Mouse (Mus musculus) stomach, embryonic 15.5 days (tissue): ENCODE measurements around the gene Gm17660. TPM values are rescaled to one million over a fixed set of nuclear protein-coding genes. Genes with fewer than 3 reads are reported as not detected.
A peak's percentile ranks its signal among the peaks of the same experiment; 100 is the strongest.

Experiments
- ATAC-seq: fragments of 200-750 bp; cut with Nextera tagmentation; 2 replicates; pipeline ENCODE4 v1.8.0; 2017; ENCODE audit warnings: low read depth, moderate number of reproducible peaks, moderate TSS enrichment; ENCODE audit not compliant: insufficient read depth, low FRiP score
- H3K27ac ChIP-seq: fragments of 300-500 bp; sonication (generic); 2 replicates; pipeline ENCODE4 v1.5.1; 2015; ENCODE audit warnings: mild to moderate bottlenecking, inconsistent platforms
- H3K27me3 ChIP-seq: fragments of 300-500 bp; sonication (generic); replicated peaks from 2 replicates; pipeline ENCODE4 v1.6.1; 2015; ENCODE audit warnings: inconsistent platforms
- H3K36me3 ChIP-seq: fragments of 300-500 bp; sonication (generic); 2 replicates; pipeline ENCODE4 v1.6.1; 2015; ENCODE audit warnings: inconsistent platforms
- H3K4me1 ChIP-seq: fragments of 300-500 bp; sonication (generic); 2 replicates; pipeline ENCODE4 v1.6.1; 2015; ENCODE audit warnings: inconsistent platforms
- H3K4me2 ChIP-seq: fragments of 300-500 bp; sonication (generic); 2 replicates; pipeline ENCODE4 v1.6.1; 2015; ENCODE audit warnings: mild to moderate bottlenecking, inconsistent platforms
- H3K4me3 ChIP-seq: fragments of 300-500 bp; sonication (generic); replicated peaks from 2 replicates; pipeline ENCODE4 v1.5.1; 2015; ENCODE audit warnings: inconsistent platforms
- H3K9ac ChIP-seq: fragments of 300-500 bp; sonication (generic); 2 replicates; pipeline ENCODE4 v1.6.1; 2015; ENCODE audit warnings: inconsistent platforms
- H3K9me3 ChIP-seq: fragments of 300-500 bp; sonication (generic); 2 replicates; pipeline ENCODE4 v1.6.1; 2016; ENCODE audit warnings: inconsistent platforms
- WGBS: fragments of 180-500 bp; shearing (Covaris S2); methylation state at CpG from one replicate; pipeline ENCODE4 v1.1.7; 2015; 5-methylcytosine and 5-hydroxymethylcytosine counted together
- polyA plus RNA-seq: library from polyadenylated mRNA; unstranded; fragments of >200 nt; fragmentation: Nextera tagmentation; extraction: Ambion mirVana; gene quantifications from 2 replicates; pipeline ENCODE4 v1.2.1, GENCODE M21; 2015

The Gm17660 gene
- polyA plus RNA-seq: not detected in 2 replicates

- Histone ChIP-seq H3K9ac (no peak within 1 kb of the TSS), H3K4me2 (no peak within 1 kb of the TSS)
Measured at GRCm38 (mm10) chr5:104077508-104077907, at the start of gene Gm17660. TSS of gene Gm17660 (minus strand) at chr5:104077608.

GRCm38 (mm10) chr5:104126561-104127320, 49.3 kb upstream of the Gm17660 start:
- Histone ChIP-seq H3K4me1 (0 out of 2 replicates have a peak, but pooled peaks cover 2% of the 10 kb centered on the region), H3K27ac (no peak overlapping the region), H3K9ac (no peak overlapping the region), H3K4me3 (no peak overlapping the region), H3K36me3 (no peaks in the 10 kb centered on the region), H3K9me3 (no peaks in the 10 kb centered on the region), H3K27me3 (no peaks in the 10 kb centered on the region), H3K4me2 (no peak overlapping the region)
- 83% methylated on average over 12 of the region's 12 CpGs for WGBS
- ATAC-seq: no peak

More at GRCm38 (mm10) chr5:104077508-104077907, at the start of gene Gm17660:
- 93% methylated on average over 7 of the region's 7 CpGs for WGBS
- Histone ChIP-seq H3K4me1 (peaks cover 5% of the 10 kb centered on the region; the same call in 1 of the 2 replicates), H3K36me3 (no peaks in the 10 kb centered on the region; the same call in 1 of the 2 replicates), H3K9me3 (no peaks in the 10 kb centered on the region), H3K4me3 (no peak within 1 kb of the TSS), H3K27me3 (no peaks in the 10 kb centered on the region), H3K27ac (no peak within 1 kb of the TSS)
- ATAC-seq: no peak

- no peak overlapping the region for H3K27ac ChIP-seq
- no peak overlapping the region for H3K9ac ChIP-seq
- no peak overlapping the region for H3K4me2 ChIP-seq
- 0 out of 2 replicates have a peak, but pooled peaks cover 2% of the 10 kb centered on the region for H3K4me1 ChIP-seq
- WGBS: 45% methylated on average over 6 of the region's 6 CpGs
- H3K9me3 ChIP-seq: no peaks in the 10 kb centered on the region
- no peaks in the 10 kb centered on the region for H3K36me3 ChIP-seq
- ATAC-seq: no peak
- no peak overlapping the region for H3K4me3 ChIP-seq
- H3K27me3 ChIP-seq: no peaks in the 10 kb centered on the region
Measured at GRCm38 (mm10) chr5:104124016-104124658, 46.7 kb upstream of the Gm17660 start.

GRCm38 (mm10) chr5:104115890-104116289, 38.5 kb upstream of the Gm17660 start:
- H3K27me3 ChIP-seq: no peaks in the 10 kb centered on the region
- H3K9ac ChIP-seq: no peak overlapping the region
- ATAC-seq: no peak
- WGBS: 69% methylated on average over 4 of the region's 4 CpGs
- no peaks in the 10 kb centered on the region for H3K36me3 ChIP-seq
- H3K9me3 ChIP-seq: no peaks in the 10 kb centered on the region
- H3K4me2 ChIP-seq: no peak overlapping the region
- H3K4me3 ChIP-seq: no peak overlapping the region
- peaks cover 11% of the 10 kb centered on the region for H3K4me1 ChIP-seq
- H3K27ac ChIP-seq: peak overlapping the region; percentile 60; the same call in 1 of the 2 replicates

DNA sequence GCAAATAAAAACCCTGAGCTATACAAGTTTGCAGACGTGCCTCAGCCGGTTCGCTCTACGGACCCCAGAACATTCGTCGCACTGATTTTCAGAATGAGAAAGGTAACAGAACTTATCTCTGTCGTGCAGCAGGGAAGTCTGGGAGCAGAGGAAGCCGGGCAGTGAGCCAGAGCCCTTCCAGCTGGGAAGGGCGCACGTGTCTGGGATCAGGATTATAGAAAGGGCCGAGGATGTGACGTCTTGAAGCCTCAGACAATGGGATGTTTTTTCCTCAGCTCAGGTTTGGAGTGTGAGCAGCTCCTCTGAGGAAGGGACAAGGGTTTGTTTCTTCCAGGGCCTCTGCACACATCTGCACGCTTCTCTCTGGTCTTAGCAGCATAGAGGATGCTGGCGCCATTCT, 37.7 kb upstream of the Gm17660 start:
- peak; percentile 28; the same call in 1 of the 2 replicates for ATAC-seq
- Histone ChIP-seq H3K4me1 (peaks cover 11% of the 10 kb centered on the region), H3K27ac (peak overlapping the region; percentile 94), H3K4me2 (peak overlapping the region; percentile 35; the same call in 1 of the 2 replicates), H3K9me3 (no peaks in the 10 kb centered on the region), H3K27me3 (no peaks in the 10 kb centered on the region), H3K9ac (no peak overlapping the region), H3K4me3 (no peak overlapping the region), H3K36me3 (no peaks in the 10 kb centered on the region)
- WGBS: 34% methylated on average over 14 of the region's 14 CpGs

- ATAC-seq: peak; percentile 71; the same call in 1 of the 2 replicates
- peak within 1 kb of the TSS; percentile 46 for H3K4me3 ChIP-seq
- 16% methylated on average over 15 of the region's 15 CpGs for WGBS
- H3K36me3 ChIP-seq: no peaks in the 10 kb centered on the region
- H3K27ac ChIP-seq: peak within 1 kb of the TSS; percentile 94
- H3K4me1 ChIP-seq: peaks cover 16% of the 10 kb centered on the region
- H3K9me3 ChIP-seq: no peaks in the 10 kb centered on the region
- H3K9ac ChIP-seq: peak within 1 kb of the TSS; percentile 50
- H3K27me3 ChIP-seq: no peaks in the 10 kb centered on the region
- peak within 1 kb of the TSS; percentile 48 for H3K4me2 ChIP-seq
Measured at GRCm38 (mm10) chr5:104113491-104114172, 36.2 kb upstream of the Gm17660 start, which contains the start of gene Sparcl1. TSS of gene Sparcl1 (minus strand) at chr5:104113733.

GRCm38 (mm10) chr5:104112511-104112910, 35.1 kb upstream of the Gm17660 start:
- Histone ChIP-seq H3K4me1 (peaks cover 23% of the 10 kb centered on the region), H3K9ac (peak overlapping the region; percentile 34), H3K27ac (peak overlapping the region; percentile 83), H3K9me3 (no peaks in the 10 kb centered on the region), H3K36me3 (no peaks in the 10 kb centered on the region), H3K27me3 (no peaks in the 10 kb centered on the region), H3K4me3 (peak overlapping the region; percentile 46), H3K4me2 (peak overlapping the region; percentile 48)
- no peak for ATAC-seq
- WGBS: 16% methylated on average over 5 of the region's 5 CpGs

GRCm38 (mm10) chr5:104112016-104112415, 34.6 kb upstream of the Gm17660 start:
- H3K27ac ChIP-seq: peak overlapping the region; percentile 83

DNA sequence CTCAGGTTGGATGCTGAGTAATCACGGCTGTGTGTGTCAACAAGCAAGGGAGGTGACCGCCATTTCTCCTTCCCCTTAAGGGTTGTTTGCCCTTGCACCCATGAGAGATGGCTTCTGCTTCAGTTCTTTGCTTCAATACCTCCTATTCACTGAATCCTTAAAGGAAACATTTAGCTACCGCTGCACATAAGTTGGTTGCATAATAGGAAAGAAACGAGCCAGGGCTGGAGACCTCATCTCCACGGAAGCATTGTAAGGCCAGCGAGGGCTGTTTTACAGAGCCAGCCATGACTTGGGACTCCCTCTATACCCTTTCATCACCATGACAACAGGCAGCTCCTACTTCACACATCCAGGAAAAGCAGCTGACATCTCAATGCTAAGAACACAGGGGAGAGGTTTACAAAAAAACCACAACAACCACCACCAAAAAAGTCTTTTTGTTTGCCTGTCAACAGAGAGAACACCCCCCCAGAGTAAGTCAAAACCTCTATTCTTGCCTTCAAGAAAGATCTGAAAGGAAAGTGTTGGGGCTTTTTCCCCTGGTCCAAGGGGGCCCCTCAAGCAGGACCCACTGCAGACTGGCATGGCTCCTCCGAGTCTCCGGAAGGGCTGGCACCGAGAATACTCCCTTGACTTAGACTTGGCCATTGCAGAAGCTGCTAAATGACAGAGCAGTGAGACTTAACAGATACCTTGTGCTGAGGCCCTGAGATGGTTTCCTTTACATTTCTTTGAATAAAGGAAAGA, 32.9 kb upstream of the Gm17660 start:
- peaks cover 23% of the 10 kb centered on the region for H3K4me1 ChIP-seq
- no peaks in the 10 kb centered on the region for H3K36me3 ChIP-seq
- no peaks in the 10 kb centered on the region for H3K9me3 ChIP-seq
- 41% methylated on average over 9 of the region's 9 CpGs for WGBS
- ATAC-seq: no peak
- peak overlapping the region; percentile 46; the same call in 1 of the 2 replicates for H3K4me3 ChIP-seq
- no peak overlapping the region for H3K9ac ChIP-seq
- peak overlapping the region; percentile 67 for H3K27ac ChIP-seq
- no peaks in the 10 kb centered on the region for H3K27me3 ChIP-seq
- peak overlapping the region; percentile 48 for H3K4me2 ChIP-seq

More at GRCm38 (mm10) chr5:104112016-104112415, 34.6 kb upstream of the Gm17660 start:
- no peaks in the 10 kb centered on the region for H3K27me3 ChIP-seq
- H3K4me3 ChIP-seq: peak overlapping the region; percentile 46
- H3K36me3 ChIP-seq: no peaks in the 10 kb centered on the region
- peak overlapping the region; percentile 48 for H3K4me2 ChIP-seq
- ATAC-seq: no peak
- H3K9me3 ChIP-seq: no peaks in the 10 kb centered on the region
- WGBS: 10% methylated on average over 9 of the region's 9 CpGs
- 0 out of 2 replicates have a peak overlapping the region, but pooled peaks have one; percentile 34 for H3K9ac ChIP-seq
- H3K4me1 ChIP-seq: peaks cover 23% of the 10 kb centered on the region

DNA sequence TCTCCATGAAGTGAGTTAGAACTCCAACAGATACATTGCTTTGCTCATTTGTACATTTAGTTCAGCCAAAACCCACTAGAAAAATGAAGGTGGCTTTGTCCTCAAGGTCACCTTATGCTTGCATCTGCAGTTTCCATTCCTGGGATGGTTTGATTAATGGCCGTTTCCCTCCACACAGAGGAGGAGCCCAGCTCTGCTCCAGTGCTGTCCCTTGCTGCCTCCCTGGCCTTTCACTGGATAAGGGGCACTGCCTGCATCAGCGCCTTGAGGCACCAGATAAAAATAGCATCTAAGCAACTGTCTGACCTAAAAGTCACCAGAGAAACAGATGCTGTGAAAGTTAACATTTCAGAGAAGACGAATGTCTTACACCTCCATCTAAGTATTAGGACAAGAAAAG, 32.1 kb upstream of the Gm17660 start:
- ATAC-seq: no peak
- Histone ChIP-seq H3K36me3 (no peaks in the 10 kb centered on the region), H3K27ac (peak overlapping the region; percentile 67), H3K9ac (no peak overlapping the region), H3K27me3 (no peaks in the 10 kb centered on the region), H3K4me3 (peak overlapping the region; percentile 1; the same call in 1 of the 2 replicates), H3K9me3 (no peaks in the 10 kb centered on the region), H3K4me2 (peak overlapping the region; percentile 48), H3K4me1 (peaks cover 18% of the 10 kb centered on the region; the same call in 1 of the 2 replicates)
- WGBS: 31% methylated on average over 3 of the region's 3 CpGs

- Histone ChIP-seq H3K27me3 (no peaks in the 10 kb centered on the region), H3K36me3 (no peaks in the 10 kb centered on the region), H3K9ac (no peak overlapping the region), H3K9me3 (no peaks in the 10 kb centered on the region), H3K4me2 (peak overlapping the region; percentile 48), H3K4me1 (peaks cover 18% of the 10 kb centered on the region; the same call in 1 of the 2 replicates), H3K27ac (peak overlapping the region; percentile 67), H3K4me3 (peak overlapping the region; percentile 0; the same call in 1 of the 2 replicates)
- 0 out of 2 replicates have a peak, but pooled peaks have one; percentile 34 for ATAC-seq
- WGBS: 17% methylated on average over 18 of the region's 18 CpGs
Measured at GRCm38 (mm10) chr5:104108879-104109369, 31.5 kb upstream of the Gm17660 start.
